Mouse (Mus musculus): Measurements from ENCODE around the gene B4galt3. TPM values are rescaled to one million over a fixed set of nuclear protein-coding genes. Genes with fewer than 3 reads are reported as not detected.

Gene B4galt3
- polyA plus RNA-seq, 1 experiment from 2014 or later: 23.2 TPM

GRCm38 (mm10) chr1:171279012-171279705 is 9.0 kb downstream of the B4galt3 start:
- Histone ChIP-seq H3K4me1 (ENCODE audit: control insufficient read depth, low read depth, low read length) (peaks cover 42% of the 10 kb centered on the region), H3K9ac (ENCODE audit: low read depth, low read length) (peak overlapping the region; percentile 94), H3K27me3 (ENCODE audit: control insufficient read depth, insufficient read depth, low read depth, low read length) (no peaks in the 10 kb centered on the region), H3K4me3 (ENCODE audit: low read depth, low read length) (peak overlapping the region; percentile 87), H3K9me3 (replicated peaks; ENCODE audit: control insufficient read depth, low read length) (no peaks in the 10 kb centered on the region), H3K27ac (ENCODE audit: low read length) (peak overlapping the region; percentile 100), H3K36me3 (ENCODE audit: control insufficient read depth, insufficient read depth) (peaks cover 63% of the 10 kb centered on the region), H3K4me2 (ENCODE audit: low read depth, low read length) (peak overlapping the region; percentile 63)
- ATAC-seq (ENCODE audit: low read depth): no peak
- WGBS (ENCODE audit: insufficient replicate concordance): 82% methylated on average over 14 of the region's 14 CpGs

- Histone ChIP-seq H3K4me3 (ENCODE audit: low read depth, low read length) (peak overlapping the region; percentile 87), H3K4me2 (ENCODE audit: low read depth, low read length) (peak overlapping the region; percentile 63), H3K9ac (ENCODE audit: low read depth, low read length) (peak overlapping the region; percentile 94), H3K27me3 (ENCODE audit: control insufficient read depth, insufficient read depth, low read depth, low read length) (no peaks in the 10 kb centered on the region), H3K27ac (ENCODE audit: low read length) (peak overlapping the region; percentile 100), H3K36me3 (ENCODE audit: control insufficient read depth, insufficient read depth) (peaks cover 60% of the 10 kb centered on the region), H3K4me1 (ENCODE audit: control insufficient read depth, low read depth, low read length) (peaks cover 42% of the 10 kb centered on the region), H3K9me3 (replicated peaks; ENCODE audit: control insufficient read depth, low read length) (no peaks in the 10 kb centered on the region)
- WGBS (ENCODE audit: insufficient replicate concordance): 54% methylated on average over 5 of the region's 5 CpGs
- ATAC-seq (ENCODE audit: low read depth): no peak
Measured at GRCm38 (mm10) chr1:171279721-171280120, 9.6 kb downstream of the B4galt3 start.

- Histone ChIP-seq H3K4me2 (ENCODE audit: low read depth, low read length) (peak overlapping the region; percentile 63), H3K36me3 (ENCODE audit: control insufficient read depth, insufficient read depth) (peaks cover 54% of the 10 kb centered on the region), H3K27me3 (ENCODE audit: control insufficient read depth, insufficient read depth, low read depth, low read length) (no peaks in the 10 kb centered on the region), H3K4me1 (ENCODE audit: control insufficient read depth, low read depth, low read length) (peaks cover 44% of the 10 kb centered on the region), H3K4me3 (ENCODE audit: low read depth, low read length) (peak overlapping the region; percentile 87), H3K9me3 (replicated peaks; ENCODE audit: control insufficient read depth, low read length) (no peaks in the 10 kb centered on the region), H3K27ac (ENCODE audit: low read length) (peak overlapping the region; percentile 100), H3K9ac (ENCODE audit: low read depth, low read length) (peak overlapping the region; percentile 94)
- ATAC-seq (ENCODE audit: low read depth): peak; percentile 35
- 1% methylated on average over 25 of the region's 25 CpGs for WGBS (ENCODE audit: insufficient replicate concordance)
Measured at GRCm38 (mm10) chr1:171280250-171280915, 10.3 kb downstream of the B4galt3 start.

- Histone ChIP-seq H3K4me2 (ENCODE audit: low read depth, low read length) (peak within 1 kb of the TSS; percentile 63), H3K27ac (ENCODE audit: low read length) (peak within 1 kb of the TSS; percentile 100), H3K4me1 (ENCODE audit: control insufficient read depth, low read depth, low read length) (peaks cover 50% of the 10 kb centered on the region), H3K36me3 (ENCODE audit: control insufficient read depth, insufficient read depth) (peaks cover 47% of the 10 kb centered on the region), H3K27me3 (ENCODE audit: control insufficient read depth, insufficient read depth, low read depth, low read length) (no peaks in the 10 kb centered on the region), H3K9me3 (replicated peaks; ENCODE audit: control insufficient read depth, low read length) (no peaks in the 10 kb centered on the region), H3K4me3 (ENCODE audit: low read depth, low read length) (peak within 1 kb of the TSS; percentile 87), H3K9ac (ENCODE audit: low read depth, low read length) (peak within 1 kb of the TSS; percentile 94)
- under 1% methylated on average over 26 of the region's 26 CpGs for WGBS (ENCODE audit: insufficient replicate concordance)
- peak; percentile 93 for ATAC-seq (ENCODE audit: low read depth)
Measured at GRCm38 (mm10) chr1:171280916-171281527, 10.9 kb downstream of the B4galt3 start, which contains the start of gene Ppox. Gene Ppox, minus strand, starts transcription at chr1:171281186.

- H3K27me3 ChIP-seq (ENCODE audit: control insufficient read depth, insufficient read depth, low read depth, low read length): no peaks in the 10 kb centered on the region
- 2% methylated on average over 10 of the region's 10 CpGs for WGBS (ENCODE audit: insufficient replicate concordance)
- peaks cover 42% of the 10 kb centered on the region for H3K36me3 ChIP-seq (ENCODE audit: control insufficient read depth, insufficient read depth)
- peak; percentile 42 for ATAC-seq (ENCODE audit: low read depth)
- H3K9me3 ChIP-seq (replicated peaks; ENCODE audit: control insufficient read depth, low read length): no peaks in the 10 kb centered on the region
- H3K4me1 ChIP-seq (ENCODE audit: control insufficient read depth, low read depth, low read length): peaks cover 52% of the 10 kb centered on the region
- H3K9ac ChIP-seq (ENCODE audit: low read depth, low read length): peak overlapping the region; percentile 94
- H3K4me3 ChIP-seq (ENCODE audit: low read depth, low read length): peak overlapping the region; percentile 87
- peak overlapping the region; percentile 100 for H3K27ac ChIP-seq (ENCODE audit: low read length)
- peak overlapping the region; percentile 63 for H3K4me2 ChIP-seq (ENCODE audit: low read depth, low read length)
Measured at GRCm38 (mm10) chr1:171281528-171281923, 11.4 kb downstream of the B4galt3 start.

GRCm38 (mm10) chr1:171282086-171282805 is 12.1 kb downstream of the B4galt3 start:
- Histone ChIP-seq H3K9me3 (replicated peaks; ENCODE audit: control insufficient read depth, low read length) (no peaks in the 10 kb centered on the region), H3K27ac (ENCODE audit: low read length) (peak overlapping the region; percentile 100), H3K27me3 (ENCODE audit: control insufficient read depth, insufficient read depth, low read depth, low read length) (no peaks in the 10 kb centered on the region), H3K9ac (ENCODE audit: low read depth, low read length) (peak overlapping the region; percentile 94), H3K36me3 (ENCODE audit: control insufficient read depth, insufficient read depth) (peaks cover 35% of the 10 kb centered on the region), H3K4me2 (ENCODE audit: low read depth, low read length) (peak overlapping the region; percentile 63), H3K4me1 (ENCODE audit: control insufficient read depth, low read depth, low read length) (peaks cover 51% of the 10 kb centered on the region), H3K4me3 (ENCODE audit: low read depth, low read length) (peak overlapping the region; percentile 87)
- no peak for ATAC-seq (ENCODE audit: low read depth)
- 62% methylated on average over 18 of the region's 18 CpGs for WGBS (ENCODE audit: insufficient replicate concordance)

GRCm38 (mm10) chr1:171283188-171284160 is 13.3 kb downstream of the B4galt3 start:
- 80% methylated on average over 18 of the region's 18 CpGs for WGBS (ENCODE audit: insufficient replicate concordance)
- Histone ChIP-seq H3K36me3 (ENCODE audit: control insufficient read depth, insufficient read depth) (peaks cover 23% of the 10 kb centered on the region), H3K9me3 (replicated peaks; ENCODE audit: control insufficient read depth, low read length) (no peaks in the 10 kb centered on the region), H3K4me2 (ENCODE audit: low read depth, low read length) (no peak overlapping the region), H3K4me3 (ENCODE audit: low read depth, low read length) (no peak overlapping the region; the same call in 1 of the 2 replicates), H3K27me3 (ENCODE audit: control insufficient read depth, insufficient read depth, low read depth, low read length) (no peaks in the 10 kb centered on the region), H3K4me1 (ENCODE audit: control insufficient read depth, low read depth, low read length) (peaks cover 47% of the 10 kb centered on the region), H3K9ac (ENCODE audit: low read depth, low read length) (no peak overlapping the region), H3K27ac (ENCODE audit: low read length) (peak overlapping the region; percentile 28; the same call in 1 of the 2 replicates)
- no peak for ATAC-seq (ENCODE audit: low read depth)

GRCm38 (mm10) chr1:171284491-171284890 is 14.4 kb downstream of the B4galt3 start:
- Histone ChIP-seq H3K4me2 (ENCODE audit: low read depth, low read length) (no peak overlapping the region), H3K36me3 (ENCODE audit: control insufficient read depth, insufficient read depth) (peaks cover 12% of the 10 kb centered on the region), H3K9ac (ENCODE audit: low read depth, low read length) (no peak overlapping the region), H3K9me3 (replicated peaks; ENCODE audit: control insufficient read depth, low read length) (no peaks in the 10 kb centered on the region), H3K4me1 (ENCODE audit: control insufficient read depth, low read depth, low read length) (peaks cover 40% of the 10 kb centered on the region), H3K4me3 (ENCODE audit: low read depth, low read length) (no peak overlapping the region), H3K27ac (ENCODE audit: low read length) (no peak overlapping the region), H3K27me3 (ENCODE audit: control insufficient read depth, insufficient read depth, low read depth, low read length) (no peaks in the 10 kb centered on the region)
- ATAC-seq (ENCODE audit: low read depth): no peak
- 90% methylated on average over 15 of the region's 15 CpGs for WGBS (ENCODE audit: insufficient replicate concordance)

Data from liver, embryonic 16.5 days (tissue).